Mouse (Mus musculus): ENCODE data around the gene Gm3532.
"Not testable (repeated sequence)": the region's sequence is repeated elsewhere in the genome, so short reads cannot be mapped to it uniquely, and the experiment has no call there.

Gm3532 gene

DNA sequence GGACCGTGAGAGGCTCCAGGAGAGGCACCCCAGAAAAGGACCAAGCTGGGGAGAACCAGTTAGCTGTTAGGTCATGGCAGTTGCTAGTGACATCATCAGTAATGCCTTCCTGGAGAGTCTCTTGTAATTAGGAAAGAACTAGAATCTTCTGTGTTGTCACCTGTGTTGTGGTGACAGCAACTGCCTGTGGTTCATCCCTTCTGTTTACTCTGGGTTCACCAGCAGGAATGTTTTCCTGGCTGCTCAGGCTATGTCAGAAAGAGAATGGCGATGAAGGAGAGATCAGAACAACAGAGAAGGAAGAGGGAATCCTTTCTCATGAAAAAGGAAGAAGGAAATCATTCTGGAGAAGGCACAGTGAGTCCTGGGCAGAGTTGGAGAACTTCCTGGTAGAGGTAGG lies at the start of gene Gm3532:
Gene Gm3532, plus strand, starts transcription at position 301 of the 400 bp plus-strand sequence.
- DNase-seq (ENCODE audit: low spot score): not testable (repeated sequence)

DNA sequence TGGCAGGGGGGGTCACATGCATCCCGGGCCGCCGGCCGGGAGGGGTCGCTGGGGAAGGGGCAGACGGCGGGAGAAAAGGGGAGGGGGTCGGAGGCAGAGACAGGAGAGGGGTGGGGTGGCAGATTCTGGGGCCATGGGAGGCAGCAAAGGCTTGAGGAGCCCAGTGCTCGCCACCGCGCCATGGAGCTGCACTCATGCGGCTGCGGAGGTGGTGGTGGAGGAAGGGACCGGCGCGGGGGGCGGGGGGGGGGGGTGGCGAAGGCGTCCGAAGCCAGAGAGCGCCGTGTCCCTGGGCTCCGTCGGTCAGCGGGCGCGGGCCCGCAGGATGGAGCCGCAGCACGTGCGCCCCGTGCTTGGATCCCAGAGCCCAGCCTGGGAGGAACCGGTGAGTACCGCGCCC lies 36.9 kb upstream of the Gm3532 start, which contains the start of gene Gm3488:
Gene Gm3488, plus strand, starts transcription at position 301 of the 400 bp plus-strand sequence.
- not testable (repeated sequence) for DNase-seq (ENCODE audit: low spot score)

All from urinary bladder, postnatal 14 days (tissue).